23 mouse cellular contexts compared by ENCODE assay signal in the genomic region with DNA sequence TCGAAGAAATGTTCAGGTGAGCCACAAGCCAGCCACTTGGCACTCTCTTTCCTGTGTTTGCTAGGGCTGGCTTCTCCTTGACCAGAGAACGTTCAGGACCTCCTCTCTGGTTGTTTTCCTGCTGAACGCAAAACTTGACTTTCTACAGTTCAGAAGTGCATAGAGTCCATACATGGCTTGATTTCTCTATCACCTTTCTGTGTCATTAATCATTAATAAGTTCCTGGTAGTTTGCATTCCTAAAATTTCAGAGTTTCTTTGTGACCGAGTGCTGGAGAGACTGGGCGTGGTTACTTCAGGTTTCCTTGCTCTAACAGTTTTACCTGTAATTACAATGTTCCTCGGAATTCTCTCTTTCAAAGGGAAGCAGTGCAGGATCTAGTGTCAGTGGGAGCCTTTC. TPM values are rescaled to one million over a fixed set of nuclear protein-coding genes. Genes with fewer than 3 reads are reported as not detected.
A peak's percentile ranks its signal among the peaks of the same experiment; 100 is the strongest.
DNase-seq lines count a peak whose midpoint lies in the region; ATAC-seq and TF ChIP-seq lines count a peak whose summit lies in the region.
"Had no signal": no experiment of that assay in that cellular context is flagged by ENCODE, and none has a peak within 500 bp of the region (broad histone marks: within the 10 kb centered on the region; RNA-seq: fewer than 3 reads in every experiment).

No protein-coding gene starts in this region.

- ATAC-seq in heart, embryonic 15.5 days (replicated peaks; ENCODE audit: insufficient number of reproducible peaks, insufficient read depth, low FRiP score, low read depth): no peak
- ATAC-seq in kidney, postnatal 0 days (replicated peaks; ENCODE audit: low FRiP score, low read depth): no peak
- peak; percentile 69 for ATAC-seq in lung, postnatal 0 days
- ATAC-seq: forebrain, embryonic 14.5 days had no signal

- peak; percentile 67 for TF ChIP-seq EP300 in lung, postnatal 0 days (IDR thresholded peaks at IDR 0.05)

- no peaks in the 10 kb centered on the region for H3K9me3 ChIP-seq in heart, embryonic 15.5 days (replicated peaks)
- H3K9me3 ChIP-seq in kidney, postnatal 0 days (replicated peaks; ENCODE audit: low read length): no peaks in the 10 kb centered on the region
- H3K9me3 ChIP-seq in lung, postnatal 0 days (ENCODE audit: low read length): no peaks in the 10 kb centered on the region
- H3K9me3 ChIP-seq: embryonic facial prominence, embryonic 15.5 days; forebrain, embryonic 10.5 days; hindbrain, embryonic 15.5 days had no signal

- no peak for TF ChIP-seq POLR2A in kidney, adult 2 months (IDR thresholded peaks at IDR 0.05; ENCODE audit: low read depth, low read length)

- H3K9ac ChIP-seq in heart, embryonic 15.5 days: no peak overlapping the region
- no peak overlapping the region for H3K9ac ChIP-seq in kidney, postnatal 0 days (ENCODE audit: low read depth, low read length)
- no peak overlapping the region for H3K9ac ChIP-seq in lung, postnatal 0 days (replicated peaks; ENCODE audit: low read depth)
- H3K9ac ChIP-seq: embryonic facial prominence, embryonic 15.5 days; hindbrain, embryonic 15.5 days had no signal

- H3K4me2 ChIP-seq in heart, embryonic 15.5 days: no peak overlapping the region
- H3K4me2 ChIP-seq in kidney, postnatal 0 days (ENCODE audit: low read length): no peak overlapping the region
- peak overlapping the region; percentile 5; the same call in 1 of the 2 replicates for H3K4me2 ChIP-seq in lung, postnatal 0 days (replicated peaks; ENCODE audit: low read depth, low read length)
- H3K4me2 ChIP-seq: embryonic facial prominence, embryonic 15.5 days; heart, embryonic 11.5 days; hindbrain, embryonic 15.5 days had no signal

- intact Hi-C loops in heart, postnatal 25 days (cut with DNase I): no loop called here

- DNase-seq in heart, postnatal 25 days (ENCODE audit: low spot score): no peak
- DNase-seq in kidney, postnatal 0 days (ENCODE audit: low spot score): peak; percentile 32
- DNase-seq in kidney, adult 2 months: no peak
- peak; percentile 81 for DNase-seq in lung, postnatal 0 days (ENCODE audit: low spot score)
- no peak for DNase-seq in lung, adult 18-20 months
- DNase-seq in frontal cortex, adult 2 months (ENCODE audit: extremely low spot score in 1 of 2, low spot score in 1 of 2): no peak
- DNase-seq: adrenal gland, postnatal 10 days; cerebellum, adult 11 months; cerebellum, adult 8-10 months; cerebellum, postnatal 14 days; embryo, embryonic 11 days; gastrocnemius, postnatal 36 days; heart, adult 11 months; heart, postnatal 36 days had no signal

- H3K27me3 ChIP-seq in heart, embryonic 15.5 days: no peaks in the 10 kb centered on the region
- H3K27me3 ChIP-seq in kidney, postnatal 0 days (ENCODE audit: insufficient read depth, low read length): no peaks in the 10 kb centered on the region
- no peaks in the 10 kb centered on the region for H3K27me3 ChIP-seq in kidney, adult 2 months (replicated peaks; ENCODE audit: control insufficient read depth, insufficient read depth, low read length)
- no peaks in the 10 kb centered on the region for H3K27me3 ChIP-seq in lung, postnatal 0 days (replicated peaks; ENCODE audit: insufficient read depth, low read length)
- H3K27me3 ChIP-seq: embryonic facial prominence, embryonic 15.5 days; hindbrain, embryonic 15.5 days had no signal

- no peak overlapping the region for H3K4me3 ChIP-seq in heart, embryonic 15.5 days
- H3K4me3 ChIP-seq in kidney, postnatal 0 days (replicated peaks; ENCODE audit: low read depth, low read length): no peak overlapping the region
- no peak overlapping the region for H3K4me3 ChIP-seq in kidney, adult 2 months (ENCODE audit: insufficient read depth, low read depth, low read length)
- H3K4me3 ChIP-seq in lung, postnatal 0 days (ENCODE audit: low read depth, low read length): no peak overlapping the region
- H3K4me3 ChIP-seq: embryonic facial prominence, embryonic 15.5 days; erythroblast, embryonic 14.5 days; forebrain, embryonic 10.5 days; hindbrain, embryonic 15.5 days had no signal

- peaks cover 9% of the 10 kb centered on the region; the same call in 1 of the 2 replicates for H3K4me1 ChIP-seq in heart, embryonic 15.5 days (replicated peaks)
- H3K4me1 ChIP-seq in kidney, postnatal 0 days (replicated peaks; ENCODE audit: insufficient read depth, low read length): peaks cover 4% of the 10 kb centered on the region; the same call in 1 of the 2 replicates
- H3K4me1 ChIP-seq in kidney, adult 2 months (ENCODE audit: control insufficient read depth, insufficient read depth, low read length): no peaks in the 10 kb centered on the region
- H3K4me1 ChIP-seq in lung, postnatal 0 days (ENCODE audit: insufficient read depth, low read depth, low read length): no peaks in the 10 kb centered on the region
- H3K4me1 ChIP-seq: hindbrain, embryonic 15.5 days had no signal

- 75% methylated on average over 6 of the region's 6 CpGs for WGBS in heart, embryonic 15.5 days
- WGBS in kidney, postnatal 0 days: 61% methylated on average over 6 of the region's 6 CpGs
- WGBS in kidney, adult 2 months: 51% methylated on average over 6 of the region's 6 CpGs
- 57% methylated on average over 6 of the region's 6 CpGs for WGBS in lung, postnatal 0 days

- TF ChIP-seq CTCF in kidney, postnatal 0 days (IDR thresholded peaks at IDR 0.05; ENCODE audit: low read depth): no peak
- TF ChIP-seq CTCF in kidney, adult 2 months (conservative IDR thresholded peaks at IDR 0.05; ENCODE audit: insufficient read depth, insufficient read length, low read depth, low read length): no peak
- no peak for TF ChIP-seq CTCF in lung, postnatal 0 days (IDR thresholded peaks at IDR 0.05)

- H3K36me3 ChIP-seq in heart, embryonic 15.5 days: no peaks in the 10 kb centered on the region
- H3K36me3 ChIP-seq in kidney, postnatal 0 days (ENCODE audit: insufficient read depth, low read length): no peaks in the 10 kb centered on the region
- H3K36me3 ChIP-seq in kidney, adult 2 months (ENCODE audit: control insufficient read depth, insufficient read depth, low read length): no peaks in the 10 kb centered on the region
- no peaks in the 10 kb centered on the region for H3K36me3 ChIP-seq in lung, postnatal 0 days (ENCODE audit: insufficient read depth, low read length)
- H3K36me3 ChIP-seq: embryonic facial prominence, embryonic 15.5 days; forebrain, embryonic 10.5 days; hindbrain, embryonic 15.5 days had no signal

- H3K27ac ChIP-seq in heart, embryonic 15.5 days: 0 out of 2 replicates have a peak overlapping the region, but pooled peaks have one; percentile 1
- H3K27ac ChIP-seq in kidney, postnatal 0 days: 0 out of 2 replicates have a peak overlapping the region, but pooled peaks have one; percentile 48
- no peak overlapping the region for H3K27ac ChIP-seq in kidney, adult 2 months (ENCODE audit: insufficient read depth, low read depth, low read length)
- H3K27ac ChIP-seq in lung, postnatal 0 days (ENCODE audit: low read length): peak overlapping the region; percentile 57
- H3K27ac ChIP-seq: embryonic facial prominence, embryonic 15.5 days; forebrain, embryonic 10.5 days; hindbrain, embryonic 15.5 days had no signal

RNA-seq across cellular contexts. Expression of gene Kif6, which starts 27.0 kb away (rescaled TPM):
- 1.7 and 1.9 TPM in 2 replicates for polyA plus RNA-seq in heart, embryonic 15.5 days (2015; fragmentation: Nextera tagmentation; extraction: Ambion mirVana)
- total RNA-seq in heart, postnatal 25 days (2021): 1 to 10 TPM; 1.4 to 4.2 TPM
- 0.73 and 1.3 TPM in 2 replicates for polyA plus RNA-seq in kidney, postnatal 0 days (2015; fragmentation: Nextera tagmentation; extraction: Ambion mirVana)
- 0.22 and 0.34 TPM in 2 replicates for polyA plus RNA-seq in kidney, adult 2 months (2012; rRNA removed)
- 1.5 and 3.0 TPM in 2 replicates for polyA plus RNA-seq in lung, postnatal 0 days (2015; fragmentation: Nextera tagmentation; extraction: Ambion mirVana)
- polyA plus RNA-seq in frontal cortex, adult 2 months (2012; rRNA removed): 1.3 and 1.6 TPM in 2 replicates
- total RNA-seq: common myeloid progenitor, adult 5-6 weeks; gastrocnemius, postnatal 36 days; MEL had no signal
- polyA plus RNA-seq: erythroblast, embryonic 14.5 days had no signal

Comparison
In these comparisons a context has a peak if more than half of its experiments do, and no peak if none do; other contexts are left out.
1. DNase-seq: peak in kidney, postnatal 0 days (single experiment) and lung, postnatal 0 days (single experiment); none in heart, postnatal 25 days (single experiment), kidney, adult 2 months (single experiment), lung, adult 18-20 months (0 of 2) and frontal cortex, adult 2 months (0 of 2).